Mouse (Mus musculus) ovary, postnatal 36 days (tissue): Measurements from ENCODE around the gene Slc7a9.

Experiments
- DNase-seq: peaks from one replicate; pipeline ENCODE4 v3.0.0; 2022; ENCODE audit warnings: low spot score, mixed read lengths

Gene Slc7a9

DNA sequence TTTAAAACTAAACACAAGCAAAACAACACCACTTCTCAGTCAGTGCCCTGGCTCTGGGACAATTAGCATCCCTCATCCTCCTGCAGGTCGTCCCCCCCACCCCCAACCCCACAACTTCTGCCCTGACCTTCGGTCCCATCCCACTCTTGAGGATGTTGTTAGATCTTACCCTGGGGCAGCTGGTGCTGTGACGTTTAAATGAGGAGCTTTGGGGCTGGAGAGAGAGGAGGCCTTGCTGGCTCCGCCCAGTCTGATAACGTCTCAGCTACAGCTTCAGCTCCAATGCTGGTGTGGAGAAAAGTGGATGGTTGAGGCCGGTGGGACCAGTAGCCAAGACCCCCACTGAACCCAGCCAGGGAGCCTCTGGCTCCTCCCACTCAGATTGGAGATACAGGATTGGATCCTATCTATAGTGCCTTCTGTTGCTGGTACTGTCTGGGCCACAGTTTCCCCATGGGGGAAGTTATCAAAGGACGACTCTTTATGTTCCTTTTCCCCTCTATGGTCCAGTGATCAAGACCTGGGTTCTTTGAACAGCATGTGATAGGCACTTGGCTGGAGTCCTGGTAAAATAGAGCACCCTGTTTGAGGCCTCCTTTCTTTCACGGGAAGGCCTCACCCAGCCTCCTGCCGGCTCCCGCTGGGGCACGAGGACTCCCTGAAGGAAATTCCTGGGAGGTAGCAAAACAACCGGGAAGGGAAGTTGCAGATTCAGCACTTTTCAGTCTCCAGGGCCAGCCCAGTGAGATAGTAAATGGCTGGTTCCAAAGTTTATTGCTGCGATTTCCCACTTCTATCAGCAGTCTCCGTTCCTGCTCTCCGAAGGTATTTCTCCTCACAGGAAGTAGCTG, at the start of gene Slc7a9:
TSS of gene Slc7a9 (plus strand) at position 801 of the 851 bp plus-strand sequence.
- DNase-seq: peak; percentile 12

GRCm38 (mm10) chr7:35401169-35401568, 47.4 kb upstream of the Slc7a9 start:
- no peak for DNase-seq

- DNase-seq: no peak
Measured at GRCm38 (mm10) chr7:35415226-35415625, 33.4 kb upstream of the Slc7a9 start.

- no peak for DNase-seq
Measured at GRCm38 (mm10) chr7:35415801-35416653, 32.6 kb upstream of the Slc7a9 start.

DNA sequence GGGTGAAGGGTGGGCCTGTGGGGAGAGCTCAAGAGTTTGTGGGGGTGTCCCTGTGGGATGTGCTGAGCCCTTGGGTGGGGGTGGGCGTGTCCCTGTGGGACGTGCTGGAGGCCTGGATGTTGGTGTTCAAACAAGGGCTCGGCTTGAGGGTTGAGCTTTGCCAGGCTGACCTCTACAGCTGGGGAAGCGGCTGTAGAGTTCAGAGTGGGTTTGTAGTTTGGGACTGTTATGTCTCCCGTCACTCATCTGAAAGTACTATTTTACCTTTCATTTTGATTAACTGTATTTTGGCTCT, 32.0 kb upstream of the Slc7a9 start:
- DNase-seq: no peak

GRCm38 (mm10) chr7:35423071-35423470, 25.5 kb upstream of the Slc7a9 start:
- no peak for DNase-seq

- DNase-seq: no peak
Measured at GRCm38 (mm10) chr7:35428146-35428545, 20.4 kb upstream of the Slc7a9 start.

DNA sequence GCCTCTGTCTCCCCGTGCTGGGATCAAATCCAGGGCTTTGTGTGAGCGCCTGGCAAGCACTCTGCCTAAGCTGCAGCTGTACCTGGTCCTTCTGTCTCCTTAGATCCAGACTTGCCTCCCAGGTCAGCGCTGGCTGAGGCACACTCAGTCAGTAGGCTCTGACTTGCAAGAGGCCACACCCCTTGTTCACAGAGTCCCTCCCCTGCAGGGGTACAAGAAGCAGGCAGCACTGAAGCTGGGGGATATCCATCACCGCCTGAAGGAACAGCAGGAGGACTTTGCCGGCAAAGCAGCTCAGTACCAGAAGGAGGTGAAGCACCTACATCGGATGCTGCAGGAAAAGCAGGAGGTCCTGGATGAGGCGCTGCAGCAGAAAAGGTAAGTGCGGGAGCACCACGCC, 13.3 kb upstream of the Slc7a9 start:
- no peak for DNase-seq

DNA sequence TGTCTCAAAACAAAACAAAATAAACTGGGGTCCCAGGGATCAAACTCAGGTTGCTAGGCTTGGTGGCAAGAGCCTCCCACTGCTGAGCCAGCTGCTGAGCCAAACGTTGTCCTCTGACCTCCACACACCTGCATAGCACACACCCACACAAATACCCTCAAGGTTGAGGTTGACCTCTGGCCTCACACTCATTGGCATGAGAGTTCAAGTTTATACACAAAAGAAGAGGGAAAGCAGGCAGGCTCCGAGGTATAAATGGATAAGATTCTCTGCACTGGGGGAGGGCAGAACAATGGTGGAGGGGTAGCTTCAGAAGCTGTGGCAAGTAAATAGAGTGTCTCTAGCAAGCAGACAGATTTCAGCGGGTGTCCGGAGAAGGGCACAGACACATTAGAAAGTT, 1.1 kb upstream of the Slc7a9 start:
- DNase-seq: no peak

DNA sequence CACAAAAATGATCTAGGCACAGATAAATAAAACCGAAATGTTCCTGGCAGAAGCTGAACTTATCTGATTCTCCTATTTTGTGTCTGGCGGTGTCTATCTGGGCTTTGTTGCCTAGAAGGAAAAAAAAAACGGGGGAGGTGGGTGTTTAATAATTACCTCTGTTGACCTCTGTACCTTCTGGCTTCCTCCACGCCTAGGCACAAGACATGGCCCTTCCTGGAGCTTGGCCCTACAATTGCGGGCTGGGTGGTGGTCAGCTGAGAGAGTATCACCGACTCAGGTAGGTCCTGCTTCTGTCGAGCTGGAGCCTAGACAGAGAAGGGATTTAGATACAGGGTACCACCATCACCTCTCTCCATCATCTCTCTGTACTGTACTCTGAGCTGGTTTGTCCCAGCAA, 271 bp downstream of the Slc7a9 start:
- DNase-seq: no peak

DNA sequence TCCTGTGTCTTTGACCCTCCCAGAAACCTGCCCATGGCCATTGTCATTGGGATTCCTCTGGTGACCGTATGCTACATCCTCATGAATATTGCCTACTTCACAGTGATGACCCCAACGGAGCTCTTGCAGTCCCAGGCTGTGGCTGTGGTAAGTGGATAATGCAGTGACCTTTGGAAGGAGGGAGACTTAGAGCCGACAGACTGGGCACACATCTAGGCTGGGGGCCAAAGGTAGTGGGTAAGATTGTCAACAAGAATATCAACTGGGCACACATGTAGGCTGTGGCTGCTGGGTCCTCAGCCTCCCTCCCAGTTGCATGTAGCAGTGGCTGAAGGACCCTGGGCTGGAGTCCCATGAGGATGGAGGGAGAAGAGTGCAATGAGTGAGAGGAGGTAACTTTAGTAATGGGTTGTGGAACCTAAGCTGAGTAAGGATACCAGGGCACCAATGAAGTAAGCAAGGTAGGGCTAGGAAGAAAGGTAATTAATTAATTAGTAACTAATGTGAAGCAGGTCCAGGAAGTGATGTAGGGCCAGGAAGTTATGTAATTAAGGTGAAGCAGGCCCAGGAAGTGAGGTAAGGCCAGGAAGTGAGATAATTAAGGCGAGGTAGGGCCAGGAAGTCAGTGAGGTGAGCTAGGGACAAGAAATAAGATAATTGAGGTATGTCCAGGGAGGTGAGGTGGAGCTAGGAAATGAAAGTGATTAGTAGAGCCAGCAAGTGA, 7.7 kb downstream of the Slc7a9 start:
- no peak for DNase-seq

DNA sequence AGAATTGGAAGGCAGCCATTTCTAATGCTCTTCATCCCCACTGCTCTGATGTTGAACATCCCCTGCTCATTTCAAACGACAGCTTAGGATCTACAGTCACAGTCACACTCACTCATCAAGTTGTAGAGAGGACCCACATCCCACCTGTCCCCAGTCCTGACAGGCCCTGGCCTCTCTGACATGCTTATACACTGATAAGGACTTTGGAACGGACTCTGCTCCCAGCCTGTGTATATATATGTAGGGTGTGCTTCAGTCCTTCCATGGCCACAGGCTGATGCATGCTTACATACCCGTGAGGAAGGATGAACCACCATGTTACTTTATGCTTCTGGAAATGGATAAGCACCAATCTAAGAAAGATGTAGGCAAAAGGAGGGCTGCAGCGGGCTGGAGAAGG, 12.4 kb downstream of the Slc7a9 start:
- DNase-seq: no peak

DNA sequence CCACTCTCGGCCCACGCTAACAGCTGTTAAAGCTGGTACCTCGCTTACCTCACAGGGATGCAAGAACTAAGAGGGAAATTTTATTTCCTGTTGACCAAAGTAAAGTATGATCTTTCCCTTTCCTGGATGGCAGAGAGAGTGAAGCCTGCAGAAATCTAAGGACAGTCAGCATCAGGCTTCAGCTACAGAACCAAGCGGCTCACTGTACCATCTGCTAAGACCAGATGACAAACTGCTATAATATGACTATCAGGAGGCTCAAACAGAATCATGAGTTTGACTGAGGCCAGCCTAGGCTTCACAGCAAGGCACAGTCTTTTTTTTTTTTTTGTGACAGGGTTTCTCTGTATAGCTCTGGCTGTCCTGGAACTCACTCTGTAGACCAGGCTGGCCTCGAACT, 16.4 kb downstream of the Slc7a9 start:
- DNase-seq: no peak

DNA sequence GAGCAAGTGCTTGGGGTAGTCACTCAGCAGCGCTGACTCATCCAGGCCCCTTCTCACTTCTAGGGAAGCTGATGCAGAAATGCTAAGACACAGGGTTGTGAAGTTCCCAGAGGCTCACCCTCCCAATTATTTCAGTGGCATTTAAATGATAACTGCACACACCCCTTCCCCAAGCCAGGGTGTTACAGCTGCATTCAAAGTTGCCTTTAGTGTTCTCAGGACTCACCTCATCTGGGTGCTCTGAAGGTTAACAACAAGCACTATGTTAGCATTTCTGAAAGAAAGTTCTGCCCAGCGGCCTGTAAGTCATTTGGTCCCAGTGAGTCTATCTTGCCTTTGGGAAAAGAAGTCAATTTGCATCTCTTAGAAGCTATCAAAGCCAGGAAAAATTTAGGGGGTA, 19.3 kb downstream of the Slc7a9 start:
- DNase-seq: no peak

- no peak for DNase-seq
Measured at GRCm38 (mm10) chr7:35470794-35471193, 22.2 kb downstream of the Slc7a9 start.

DNA sequence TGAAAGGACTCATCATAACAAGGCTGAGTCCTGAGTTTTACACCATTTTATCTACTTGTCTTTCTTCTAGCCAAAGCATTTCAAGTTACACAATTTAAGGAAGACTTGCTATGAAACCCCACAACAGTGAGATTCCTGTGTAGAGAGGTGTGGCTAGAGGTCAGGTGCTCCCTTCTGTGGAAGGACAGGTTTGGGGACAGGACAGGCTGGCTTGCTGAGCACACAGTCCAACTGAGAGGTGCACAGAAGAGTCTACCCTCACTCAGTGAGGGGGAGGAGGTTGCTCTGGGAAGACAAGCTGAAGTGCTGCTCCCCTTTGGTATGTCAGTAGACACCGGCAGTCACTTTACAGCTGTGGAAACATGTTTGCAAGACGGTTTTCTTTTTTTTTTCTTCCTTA, 27.9 kb downstream of the Slc7a9 start:
- no peak for DNase-seq

- DNase-seq: no peak
Measured at GRCm38 (mm10) chr7:35485126-35485525, 36.5 kb downstream of the Slc7a9 start.

DNA sequence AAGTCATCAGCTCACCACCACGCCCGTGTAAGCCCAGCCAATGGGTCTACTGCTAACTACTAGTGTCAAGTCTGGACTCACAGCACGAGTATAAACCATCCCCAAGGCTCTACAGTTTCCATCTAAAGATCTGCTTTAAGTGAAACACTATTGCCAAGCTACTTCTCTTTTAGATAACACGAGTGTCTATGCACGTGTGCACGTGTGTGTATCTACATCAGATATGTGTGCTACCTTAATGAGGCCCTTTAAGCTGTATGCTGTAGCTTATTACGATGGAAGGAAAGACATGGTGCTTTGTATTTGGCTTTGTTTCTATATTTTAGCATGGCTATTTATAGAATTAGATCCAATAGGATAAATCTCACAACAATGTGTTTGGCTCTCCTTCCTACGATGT, 38.0 kb downstream of the Slc7a9 start:
- DNase-seq: no peak

DNA sequence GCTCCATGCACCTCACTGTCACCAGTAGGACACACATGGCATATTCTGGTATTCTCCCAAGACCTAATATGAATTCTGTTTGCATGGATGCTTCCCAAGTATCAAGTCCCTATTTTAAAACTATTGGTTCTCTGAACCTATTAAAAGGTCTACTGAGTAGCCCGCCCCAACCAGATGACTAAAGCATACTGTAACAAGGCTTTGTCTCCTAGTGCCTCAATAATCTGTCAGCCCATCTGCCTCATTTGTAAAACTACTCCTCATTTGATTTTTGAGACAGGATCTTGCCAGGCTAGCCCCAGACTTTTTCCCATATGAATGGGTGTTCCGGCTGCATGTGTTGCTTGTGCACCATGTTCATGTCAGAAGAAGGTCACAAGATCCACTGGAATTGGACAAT, 41.6 kb downstream of the Slc7a9 start:
- DNase-seq: no peak

- DNase-seq: no peak
Measured at GRCm38 (mm10) chr7:35491005-35491404, 42.4 kb downstream of the Slc7a9 start.

- DNase-seq: no peak
Measured at GRCm38 (mm10) chr7:35497516-35497915, 48.9 kb downstream of the Slc7a9 start.

DNA sequence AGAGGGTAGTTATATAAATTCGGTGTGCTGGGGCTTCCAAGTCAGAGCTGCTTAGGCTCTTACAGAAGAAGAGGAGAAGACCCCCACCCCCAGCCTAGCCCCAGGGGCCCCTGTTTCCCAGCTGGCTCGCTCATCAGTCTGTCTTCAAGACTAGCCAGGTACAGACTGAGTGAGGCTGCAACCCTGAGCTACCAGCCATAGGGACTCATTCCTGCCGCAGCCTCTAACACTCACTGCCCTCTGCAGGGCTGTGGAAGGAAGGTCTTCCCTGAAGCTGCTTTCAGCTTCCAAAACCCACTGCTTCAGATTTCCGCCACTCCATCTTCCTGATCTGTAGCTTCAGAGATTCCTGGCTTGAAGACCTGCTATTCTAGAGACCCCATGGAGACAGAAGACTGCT, 53.4 kb downstream of the Slc7a9 start:
- no peak for DNase-seq
